8 mouse cellular contexts compared by ENCODE assay signal in the genomic region with DNA sequence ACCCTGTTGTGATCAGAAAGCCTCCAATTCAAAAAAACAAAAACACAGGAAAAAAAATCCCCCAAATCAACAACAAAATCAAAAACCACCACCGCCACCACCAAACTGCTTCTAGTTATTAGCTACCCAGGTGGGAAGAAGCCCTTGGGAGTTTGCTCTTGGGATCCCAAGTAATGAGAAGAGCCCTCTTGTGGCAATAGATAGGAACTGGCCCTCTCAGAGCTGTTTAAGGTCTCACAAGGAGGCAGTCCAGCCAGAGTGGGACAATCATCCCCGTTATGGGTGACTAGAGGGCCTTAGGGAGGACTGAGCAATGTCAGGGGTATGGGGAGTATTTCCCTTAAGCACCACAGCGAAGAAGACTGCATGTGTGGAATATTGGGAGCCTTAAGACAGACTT. TPM values are rescaled to one million over a fixed set of nuclear protein-coding genes. Genes with fewer than 3 reads are reported as not detected.
DNase-seq lines count a peak whose midpoint lies in the region.

No protein-coding gene starts in this region.

- peak; percentile 48 for DNase-seq in gastrocnemius, postnatal 14 days
- DNase-seq in gastrocnemius, adult 8-10 months (ENCODE audit: low spot score in 2 of 2): no peak
- DNase-seq in spleen, postnatal 36 days (ENCODE audit: low spot score in 2 of 2): peak; percentile 27 to 35
- no peak for DNase-seq in spleen, postnatal 4 days (ENCODE audit: low spot score in 2 of 2)
- peak; percentile 63 to 69 for DNase-seq in cerebellum, postnatal 10 days
- DNase-seq in kidney, postnatal 14 days: peak; percentile 79
- peak; percentile 70 for DNase-seq in retina, postnatal 1 day
- DNase-seq in yolk sac, embryonic 10.5 days (ENCODE audit: low spot score): no peak

- intact Hi-C loops in gastrocnemius, postnatal 14 days (cut with DNase I; ENCODE audit: low total_unique reads): loop anchor here (5.0 kb wide), 1 partner anchor 35 kb away; no protein-coding TSS in a partner anchor

RNA-seq across cellular contexts. Expression of gene Kctd19, which starts 15.6 kb away (rescaled TPM):
- total RNA-seq in gastrocnemius, postnatal 14 days (2021): under 1 TPM in 1 of 2 experiments, not detected in 1; 0.21 TPM
- under 1 TPM in 2 of 4 experiments, not detected in 2; 0.08 to 0.49 TPM for total RNA-seq in gastrocnemius, adult 8-10 months (2022)

RNA-seq across cellular contexts. Expression of gene Lrrc36, which starts 15.6 kb away (rescaled TPM):
- under 1 TPM; 0.53 to 0.97 TPM for total RNA-seq in gastrocnemius, postnatal 14 days (2021)
- total RNA-seq in gastrocnemius, adult 8-10 months (2022): under 1 TPM in 2 of 4 experiments, not detected in 2; 0.70 TPM

RNA-seq across cellular contexts. Expression of gene Plekhg4, which starts 24.7 kb away (rescaled TPM):
- under 1 TPM; 0.07 to 0.08 TPM for total RNA-seq in gastrocnemius, postnatal 14 days (2021)
- total RNA-seq in gastrocnemius, adult 8-10 months (2022): under 1 TPM in 1 of 4 experiments, not detected in 3; 0.12 TPM

RNA-seq across cellular contexts. Expression of gene Slc9a5, which starts 49.1 kb away (rescaled TPM):
- 1 to 10 TPM in 1 of 2 experiments, under 1 TPM in 1; 0.84 to 1.0 TPM for total RNA-seq in gastrocnemius, postnatal 14 days (2021)
- under 1 TPM; 0.38 to 0.65 (median 0.52) TPM for total RNA-seq in gastrocnemius, adult 8-10 months (2022)

RNA-seq across cellular contexts. Expression of gene Fhod1, which starts 50.0 kb away (rescaled TPM):
- total RNA-seq in gastrocnemius, postnatal 14 days (2021): 10 to 100 TPM; 12.1 to 15.6 TPM
- 10 to 100 TPM; 21.1 to 28.8 (median 23.9) TPM for total RNA-seq in gastrocnemius, adult 8-10 months (2022)

Comparison
In these comparisons a context has a peak if more than half of its experiments do, and no peak if none do; other contexts are left out.
1. DNase-seq: peak in gastrocnemius, postnatal 14 days (single experiment), spleen, postnatal 36 days (2 of 2), cerebellum, postnatal 10 days (2 of 2), kidney, postnatal 14 days (single experiment) and retina, postnatal 1 day (single experiment); none in gastrocnemius, adult 8-10 months (0 of 2), spleen, postnatal 4 days (0 of 2) and yolk sac, embryonic 10.5 days (single experiment).